Mouse (Mus musculus) thymus, adult 2 months (tissue): ENCODE measurements around the gene Sirt5.

Experiments
- CTCF ChIP-seq: fragments of 200-500 bp; IDR thresholded peaks from 2 replicates; pipeline ENCODE4 v1.5.1; 2012; ENCODE audit warnings: mild to moderate bottlenecking, control low read depth, low read length, moderate library complexity, borderline replicate concordance; ENCODE audit not compliant: control insufficient read depth, poor library complexity, insufficient read depth; ENCODE audit errors: extremely low read depth
- POLR2A ChIP-seq: fragments of 200-500 bp; IDR thresholded peaks from 2 replicates; pipeline ENCODE4 v1.6.1; 2012; ENCODE audit warnings: mild to moderate bottlenecking, low read length, control low read depth, moderate library complexity; ENCODE audit not compliant: control insufficient read depth, poor library complexity, insufficient read depth; ENCODE audit errors: extremely low read depth

DNA sequence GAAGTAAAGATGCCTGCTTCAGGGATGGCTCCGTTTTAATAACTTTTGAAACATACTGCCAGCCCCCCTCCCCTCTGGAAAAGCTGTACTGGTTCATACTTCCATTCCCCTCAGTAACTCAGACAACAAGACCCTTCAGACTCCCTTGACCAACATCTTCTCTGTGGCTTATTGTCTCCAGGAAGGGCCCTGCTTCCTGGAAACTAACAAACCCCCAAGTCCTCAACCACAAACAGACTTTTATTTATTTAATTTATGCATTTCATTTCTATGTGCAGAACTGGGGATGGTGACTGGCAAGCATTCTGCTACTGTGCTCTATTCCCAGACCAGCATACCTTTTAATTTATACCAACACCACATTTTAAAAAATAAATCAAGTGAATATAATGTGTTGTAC, 39.9 kb upstream of the Sirt5 start:
- no peak for TF ChIP-seq CTCF
- no peak for TF ChIP-seq POLR2A
